ENCODE assay signal across 16 mouse cellular contexts in the genomic region with DNA sequence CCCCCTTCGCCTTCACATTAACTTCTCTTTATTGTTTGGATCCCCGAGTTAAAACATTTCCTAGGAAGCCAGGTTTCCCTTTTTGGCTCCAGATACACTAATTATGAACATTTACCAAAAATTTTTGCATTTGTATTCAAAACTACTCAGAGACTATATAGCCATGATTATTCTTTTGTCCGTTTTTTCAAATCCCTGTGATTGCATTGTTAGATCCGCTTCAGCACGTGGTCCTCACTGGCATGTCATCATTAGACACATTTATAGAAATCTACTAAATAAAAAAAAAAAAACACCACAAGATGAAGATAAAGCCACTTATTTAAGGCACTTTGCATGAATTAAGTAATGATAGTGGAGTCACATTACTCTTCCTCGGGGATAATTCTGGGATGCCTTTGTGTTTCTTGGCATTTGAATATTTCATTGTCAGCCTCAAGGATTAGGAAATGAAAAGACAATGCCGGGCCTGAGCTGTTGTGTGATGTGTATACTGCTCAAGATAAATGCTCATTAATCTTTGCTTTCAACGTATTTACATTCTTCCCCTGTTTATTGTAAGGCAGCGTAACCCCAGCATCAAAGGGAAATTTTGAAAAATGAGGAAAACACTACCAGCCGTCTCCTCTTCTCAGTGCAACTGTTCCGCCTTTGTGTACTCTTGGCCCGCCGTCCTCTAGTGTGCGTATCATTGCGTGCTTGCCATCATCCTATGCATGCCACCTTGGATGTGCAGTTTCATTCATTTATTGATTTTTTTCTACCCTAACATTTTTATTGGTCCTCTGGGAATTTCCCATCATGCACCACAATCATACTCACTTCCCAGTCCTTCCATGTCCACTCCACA.
DNase-seq lines count a peak whose midpoint lies in the region; ATAC-seq and TF ChIP-seq lines count a peak whose summit lies in the region.
"Had no signal": no experiment of that assay in that cellular context is flagged by ENCODE, and none has a peak within 500 bp of the region (broad histone marks: within the 10 kb centered on the region; RNA-seq: fewer than 3 reads in every experiment).

No protein-coding gene starts in this region.

- WGBS in forebrain, embryonic 14.5 days = 58% methylated on average over 15 of the region's 15 CpGs
- 67% methylated on average over 15 of the region's 15 CpGs for WGBS in forebrain, embryonic 12.5 days
- WGBS in lung, embryonic 14.5 days = 40% methylated on average over 15 of the region's 15 CpGs
- WGBS in midbrain, embryonic 14.5 days = 75% methylated on average over 15 of the region's 15 CpGs
- WGBS in midbrain, embryonic 10.5 days = 85% methylated on average over 15 of the region's 15 CpGs

- peak; percentile 63 for DNase-seq in forebrain, embryonic 14.5 days (ENCODE audit: low spot score)
- peak; percentile 60 for DNase-seq in lung, embryonic 14.5 days
- DNase-seq in lung, postnatal 14 days = no peak
- DNase-seq in midbrain, embryonic 14.5 days = peak; percentile 28
- DNase-seq in midbrain, embryonic 10.5 days (ENCODE audit: low spot score) = no peak
- DNase-seq in lung, postnatal 4 days = peak; percentile 4 to 36
- no peak for DNase-seq in left cerebral cortex, postnatal 25 days (ENCODE audit: low spot score in 2 of 2)
- DNase-seq: adrenal gland, postnatal 10 days; cerebellum, adult 11-12 months; cerebellum, adult 9-10 months; cerebellum, postnatal 25 days; gastrocnemius, postnatal 36 days; heart, postnatal 4 days had no signal

- H3K4me3 ChIP-seq in forebrain, embryonic 14.5 days (ENCODE audit: low read depth, low read length) = no peak overlapping the region
- H3K4me3 ChIP-seq in forebrain, embryonic 12.5 days (replicated peaks) = no peak overlapping the region
- no peak overlapping the region for H3K4me3 ChIP-seq in lung, embryonic 14.5 days (ENCODE audit: low read depth, low read length)
- no peak overlapping the region for H3K4me3 ChIP-seq in midbrain, embryonic 14.5 days (replicated peaks; ENCODE audit: low read depth, low read length)
- H3K4me3 ChIP-seq in midbrain, embryonic 10.5 days = no peak overlapping the region
- H3K4me3 ChIP-seq: embryonic facial prominence, embryonic 12.5 days had no signal

- no peak for TF ChIP-seq CTCF in lung, embryonic 14.5 days (IDR thresholded peaks at IDR 0.05; ENCODE audit: low read depth)

- intact Hi-C loops in left cerebral cortex, postnatal 25 days (cut with DNase I) = no loop called here

- H3K4me1 ChIP-seq in forebrain, embryonic 14.5 days (ENCODE audit: control insufficient read depth, insufficient read depth, low read length) = no peaks in the 10 kb centered on the region
- H3K4me1 ChIP-seq in forebrain, embryonic 12.5 days = no peaks in the 10 kb centered on the region
- no peaks in the 10 kb centered on the region for H3K4me1 ChIP-seq in lung, embryonic 14.5 days (ENCODE audit: insufficient read depth)
- H3K4me1 ChIP-seq in midbrain, embryonic 14.5 days (ENCODE audit: control insufficient read depth, insufficient read depth, low read length) = no peaks in the 10 kb centered on the region
- H3K4me1 ChIP-seq in midbrain, embryonic 10.5 days = no peaks in the 10 kb centered on the region
- H3K4me1 ChIP-seq: embryonic facial prominence, embryonic 12.5 days had no signal

- H3K36me3 ChIP-seq in forebrain, embryonic 14.5 days (ENCODE audit: control insufficient read depth, insufficient read depth, low read length) = no peaks in the 10 kb centered on the region
- H3K36me3 ChIP-seq in forebrain, embryonic 12.5 days (replicated peaks) = no peaks in the 10 kb centered on the region
- H3K36me3 ChIP-seq in lung, embryonic 14.5 days (ENCODE audit: insufficient read depth) = no peaks in the 10 kb centered on the region
- no peaks in the 10 kb centered on the region for H3K36me3 ChIP-seq in midbrain, embryonic 14.5 days (ENCODE audit: control insufficient read depth, insufficient read depth, low read length)
- H3K36me3 ChIP-seq in midbrain, embryonic 10.5 days = no peaks in the 10 kb centered on the region
- H3K36me3 ChIP-seq: embryonic facial prominence, embryonic 12.5 days had no signal

- no peaks in the 10 kb centered on the region for H3K27me3 ChIP-seq in forebrain, embryonic 14.5 days (replicated peaks; ENCODE audit: control insufficient read depth, insufficient read depth, low read length)
- no peaks in the 10 kb centered on the region for H3K27me3 ChIP-seq in forebrain, embryonic 12.5 days
- H3K27me3 ChIP-seq in lung, embryonic 14.5 days (ENCODE audit: insufficient read depth, low read length) = no peaks in the 10 kb centered on the region
- H3K27me3 ChIP-seq in midbrain, embryonic 14.5 days (ENCODE audit: control insufficient read depth, insufficient read depth, low read length) = no peaks in the 10 kb centered on the region
- H3K27me3 ChIP-seq in midbrain, embryonic 10.5 days (ENCODE audit: low read depth, poor library complexity, severe bottlenecking) = no peaks in the 10 kb centered on the region
- H3K27me3 ChIP-seq: embryonic facial prominence, embryonic 12.5 days had no signal

- H3K27ac ChIP-seq in forebrain, embryonic 14.5 days (ENCODE audit: low read depth, low read length) = no peak overlapping the region
- no peak overlapping the region for H3K27ac ChIP-seq in forebrain, embryonic 12.5 days
- H3K27ac ChIP-seq in lung, embryonic 14.5 days (ENCODE audit: low read depth) = 0 out of 2 replicates have a peak overlapping the region, but pooled peaks have one; percentile 10
- H3K27ac ChIP-seq in midbrain, embryonic 14.5 days (replicated peaks; ENCODE audit: low read depth, low read length) = no peak overlapping the region
- no peak overlapping the region for H3K27ac ChIP-seq in midbrain, embryonic 10.5 days (replicated peaks)
- H3K27ac ChIP-seq: embryonic facial prominence, embryonic 12.5 days; hindbrain, embryonic 14.5 days had no signal

- no peak overlapping the region for H3K9ac ChIP-seq in forebrain, embryonic 14.5 days (ENCODE audit: low read length)
- no peak overlapping the region for H3K9ac ChIP-seq in forebrain, embryonic 12.5 days
- H3K9ac ChIP-seq in lung, embryonic 14.5 days = no peak overlapping the region
- no peak overlapping the region for H3K9ac ChIP-seq in midbrain, embryonic 14.5 days (replicated peaks; ENCODE audit: low read length)
- H3K9ac ChIP-seq: embryonic facial prominence, embryonic 12.5 days; hindbrain, embryonic 14.5 days had no signal

- no peaks in the 10 kb centered on the region for H3K9me3 ChIP-seq in forebrain, embryonic 14.5 days (replicated peaks; ENCODE audit: control insufficient read depth, low read length)
- no peaks in the 10 kb centered on the region for H3K9me3 ChIP-seq in forebrain, embryonic 12.5 days
- no peaks in the 10 kb centered on the region for H3K9me3 ChIP-seq in lung, embryonic 14.5 days (ENCODE audit: low read depth, low read length)
- H3K9me3 ChIP-seq in midbrain, embryonic 14.5 days (ENCODE audit: control insufficient read depth, low read length) = no peaks in the 10 kb centered on the region
- H3K9me3 ChIP-seq in midbrain, embryonic 10.5 days (replicated peaks) = no peaks in the 10 kb centered on the region
- H3K9me3 ChIP-seq: embryonic facial prominence, embryonic 12.5 days had no signal

- H3K4me2 ChIP-seq in forebrain, embryonic 14.5 days (ENCODE audit: low read length) = no peak overlapping the region
- no peak overlapping the region for H3K4me2 ChIP-seq in forebrain, embryonic 12.5 days
- H3K4me2 ChIP-seq in lung, embryonic 14.5 days = no peak overlapping the region
- H3K4me2 ChIP-seq in midbrain, embryonic 14.5 days (ENCODE audit: low read length) = no peak overlapping the region
- H3K4me2 ChIP-seq: embryonic facial prominence, embryonic 12.5 days; hindbrain, embryonic 14.5 days had no signal

- ATAC-seq in forebrain, embryonic 14.5 days = peak; percentile 65
- ATAC-seq in forebrain, embryonic 12.5 days (ENCODE audit: low FRiP score) = no peak
- ATAC-seq in lung, embryonic 14.5 days (ENCODE audit: insufficient read depth) = no peak
- ATAC-seq in midbrain, embryonic 14.5 days (ENCODE audit: low FRiP score, low TSS enrichment) = no peak

Comparison
In these comparisons a context has a peak if more than half of its experiments do, and no peak if none do; other contexts are left out.
1. DNase-seq: peak in forebrain, embryonic 14.5 days (single experiment), lung, embryonic 14.5 days (single experiment), midbrain, embryonic 14.5 days (single experiment) and lung, postnatal 4 days (2 of 2); none in lung, postnatal 14 days (single experiment), midbrain, embryonic 10.5 days (single experiment) and left cerebral cortex, postnatal 25 days (0 of 2).